Mouse (Mus musculus) brain, embryonic 14.5 days (tissue): ENCODE measurements at regions not wholly inside any gene's neighbourhood (a gene's known extent, or its start where the extent isn't known, plus 50 kb on each side); places are given as distances from the start of the nearest gene placed in this dataset.

Source experiments
- CTCF ChIP-seq: fragments of 200-500 bp; IDR thresholded peaks from 2 replicates; pipeline ENCODE4 v1.5.1; 2012; ENCODE audit warnings: inconsistent platforms, mild to moderate bottlenecking, moderate library complexity, borderline replicate concordance; ENCODE audit not compliant: insufficient read depth, insufficient read length; ENCODE audit errors: extremely low read depth
- POLR2A ChIP-seq: fragments of 200-500 bp; IDR thresholded peaks from 2 replicates; pipeline ENCODE4 v1.6.1; 2012; ENCODE audit warnings: mild to moderate bottlenecking, inconsistent platforms, borderline replicate concordance; ENCODE audit not compliant: poor library complexity, insufficient read depth, insufficient read length, severe bottlenecking; ENCODE audit errors: extremely low read depth

DNA sequence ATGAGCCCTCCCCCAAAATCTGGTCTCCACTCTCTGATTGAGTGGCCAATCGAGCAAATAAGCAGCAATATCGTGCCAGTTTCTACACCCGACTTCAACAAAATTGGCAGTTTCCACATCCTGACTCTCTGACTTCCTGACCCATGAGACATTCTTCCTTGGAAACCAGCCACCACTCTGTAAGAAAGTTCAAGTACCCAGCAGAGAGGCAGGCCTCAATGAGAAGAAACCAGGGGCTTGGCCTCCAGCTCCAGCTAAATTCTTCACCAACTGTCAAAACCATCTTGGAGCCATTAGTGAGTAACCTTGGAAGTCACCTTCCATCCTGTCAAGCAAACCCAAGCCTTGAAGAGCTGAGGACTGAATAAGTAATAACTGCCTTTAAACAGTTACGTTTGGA is 162.7 kb upstream of the Intu start:
- TF ChIP-seq CTCF (no peak), POLR2A (no peak)
